Mouse (Mus musculus): ENCODE measurements at regions not wholly inside any gene's neighbourhood (a gene's known extent, or its start where the extent isn't known, plus 50 kb on each side); places are given as distances from the start of the nearest gene placed in this dataset.

- TF ChIP-seq CTCF (IDR thresholded peaks at IDR 0.05; ENCODE audit: borderline replicate concordance, extremely low read depth, insufficient read depth, insufficient read length): peak; percentile 33; the same call in 1 of the 2 replicates
- TF ChIP-seq POLR2A (IDR thresholded peaks at IDR 0.05; ENCODE audit: borderline replicate concordance, extremely low read depth, insufficient read depth, insufficient read length, poor library complexity, severe bottlenecking): no peak
Measured at GRCm38 (mm10) chr15:93699971-93700370, 104.3 kb upstream of the Prickle1 start.
